Mouse (Mus musculus) bone marrow macrophage, adult 2 months (primary cell): ENCODE data around the gene Smco1.

Source experiments
- CTCF ChIP-seq: IDR thresholded peaks from 2 replicates; pipeline ENCODE4 v1.5.1; 2012; ENCODE audit warnings: low read depth, mild to moderate bottlenecking, low read length, moderate library complexity
- POLR2A ChIP-seq: IDR thresholded peaks from 2 replicates; pipeline ENCODE4 v1.6.1; 2012; ENCODE audit warnings: mild to moderate bottlenecking, low read depth, low read length, borderline replicate concordance

DNA sequence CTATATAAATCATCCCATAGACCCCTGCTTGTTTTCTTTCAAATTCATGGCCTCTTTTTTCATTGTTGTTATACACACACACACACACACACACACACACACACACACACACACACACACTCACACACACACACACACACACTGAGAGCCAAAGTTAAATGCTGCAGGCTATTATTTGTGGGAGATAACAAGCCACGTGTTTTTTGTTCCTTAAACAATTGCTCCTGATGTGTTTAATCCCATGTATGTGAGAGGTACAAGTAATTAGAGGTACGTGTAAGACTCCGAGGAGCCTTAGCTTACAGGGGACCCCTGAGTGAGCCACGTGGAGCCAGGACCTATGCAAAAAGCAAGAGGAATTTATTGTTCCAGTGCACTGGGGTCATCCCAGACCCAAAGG lies 40.7 kb downstream of the Smco1 start:
- TF ChIP-seq CTCF (no peak), POLR2A (no peak)
